Mouse (Mus musculus): ENCODE measurements at regions not wholly inside any gene's neighbourhood (a gene's known extent, or its start where the extent isn't known, plus 50 kb on each side); places are given as distances from the start of the nearest gene placed in this dataset.

DNA sequence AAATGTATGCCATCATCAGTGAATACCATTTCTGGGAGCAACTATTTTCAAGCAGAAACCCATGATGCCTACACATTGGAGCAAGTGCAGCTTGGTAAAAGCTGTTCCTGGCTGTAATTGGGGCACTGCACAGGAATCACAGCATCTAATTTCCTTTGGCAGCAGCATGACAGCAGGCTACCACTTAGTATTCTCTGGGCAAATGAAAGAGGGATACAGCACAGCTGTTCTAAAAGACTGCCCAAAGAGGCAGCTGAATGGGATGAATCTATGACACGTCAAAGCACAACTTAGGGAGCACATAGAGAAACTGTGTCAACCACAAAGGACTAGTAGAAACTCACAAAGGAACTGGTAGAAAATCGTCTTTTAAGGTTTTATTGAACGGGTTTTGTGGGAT, 440.5 kb upstream of the Galntl6 start:
- DNase-seq (no peak), ATAC-seq (ENCODE audit: insufficient read depth) (no peak)
- H3K4me1 ChIP-seq (ENCODE audit: insufficient read depth), result no peaks in the 10 kb centered on the region
- no peak overlapping the region for H3K27ac ChIP-seq (ENCODE audit: low read depth)
- H3K4me2 ChIP-seq, result no peak overlapping the region
- no peak overlapping the region for H3K9ac ChIP-seq
- TF ChIP-seq CTCF (IDR thresholded peaks at IDR 0.05; ENCODE audit: low read depth), result no peak
- H3K27me3 ChIP-seq (ENCODE audit: insufficient read depth, low read length), result no peaks in the 10 kb centered on the region
- no peak overlapping the region for H3K4me3 ChIP-seq (ENCODE audit: low read depth, low read length)
- H3K36me3 ChIP-seq (ENCODE audit: insufficient read depth), result no peaks in the 10 kb centered on the region
- 85% methylated on average over 3 of the region's 3 CpGs for WGBS
- no peaks in the 10 kb centered on the region for H3K9me3 ChIP-seq (ENCODE audit: low read depth, low read length)

DNA sequence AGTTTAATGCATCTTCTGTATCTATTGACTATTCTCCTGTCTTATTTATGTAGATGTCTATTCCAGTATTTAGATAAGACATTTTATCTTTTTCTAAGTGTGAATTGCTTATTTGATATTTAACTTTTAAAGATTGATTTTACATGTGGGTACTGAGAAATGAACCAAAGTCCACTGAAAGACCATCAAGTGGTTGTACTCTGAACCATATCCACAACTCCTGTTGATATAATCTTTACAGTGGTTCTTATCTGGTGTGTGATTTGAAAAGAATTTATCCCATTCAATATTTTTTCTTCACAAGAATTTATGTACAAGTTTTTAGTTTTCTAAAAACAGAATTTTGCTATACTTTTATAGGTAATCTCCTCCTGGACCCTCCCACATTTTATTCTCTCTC, 422.6 kb upstream of the Galntl6 start:
- H3K27me3 ChIP-seq (ENCODE audit: insufficient read depth, low read length), result no peaks in the 10 kb centered on the region
- TF ChIP-seq CTCF (IDR thresholded peaks at IDR 0.05; ENCODE audit: low read depth), result no peak

More for the DNA sequence above, 422.6 kb upstream of the Galntl6 start:
- H3K9me3 ChIP-seq (ENCODE audit: low read depth, low read length), result no peaks in the 10 kb centered on the region
- no peak overlapping the region for H3K27ac ChIP-seq (ENCODE audit: low read depth)
- no peak overlapping the region for H3K9ac ChIP-seq
- H3K4me2 ChIP-seq, result no peak overlapping the region
- DNase-seq (no peak), ATAC-seq (ENCODE audit: insufficient read depth) (no peak)
- H3K4me1 ChIP-seq (ENCODE audit: insufficient read depth), result no peaks in the 10 kb centered on the region
- H3K36me3 ChIP-seq (ENCODE audit: insufficient read depth), result no peaks in the 10 kb centered on the region
- H3K4me3 ChIP-seq (ENCODE audit: low read depth, low read length), result no peak overlapping the region

Data from lung, embryonic 14.5 days (tissue).